11 mouse cellular contexts compared by ENCODE assay signal in genomic region chr1:193336122-193337017, GRCm38 (mm10). TPM values are rescaled to one million over a fixed set of nuclear protein-coding genes. Genes with fewer than 3 reads are reported as not detected.
A peak's percentile ranks its signal among the peaks of the same experiment; 100 is the strongest.
DNase-seq lines count a peak whose midpoint lies in the region; ATAC-seq and TF ChIP-seq lines count a peak whose summit lies in the region.
"Had no signal": no experiment of that assay in that cellular context is flagged by ENCODE, and none has a peak within 500 bp of the region (broad histone marks: within the 10 kb centered on the region; RNA-seq: fewer than 3 reads in every experiment).

No protein-coding gene starts in this region.

- DNase-seq in layer of hippocampus, adult 18-20 months (ENCODE audit: low spot score in 2 of 2): peak; percentile 55 to 59
- DNase-seq in layer of hippocampus, adult 9-10 months (ENCODE audit: low spot score): no peak
- peak; percentile 62 for DNase-seq in cerebellum, adult 9-11 months
- DNase-seq in heart, adult 9 months (ENCODE audit: low spot score in 2 of 2): peak; percentile 68 to 83
- DNase-seq in kidney, postnatal 14 days: no peak
- no peak for DNase-seq in thymus, postnatal 0 days (ENCODE audit: low spot score)
- DNase-seq in left cerebral cortex, adult 2 months (ENCODE audit: extremely low spot score in 1 of 2, low spot score in 2 of 2): no peak
- DNase-seq: lung, adult 2 months had no signal

- intact Hi-C loops in left cerebral cortex, adult 2 months (cut with DNase I): no loop called here

- no peak overlapping the region for H3K4me3 ChIP-seq in left cerebral cortex, adult 2 months
- H3K4me3 ChIP-seq: hindbrain, embryonic 12.5 days; myocyte had no signal

- TF ChIP-seq CTCF in left cerebral cortex, adult 2 months (IDR thresholded peaks at IDR 0.05): no peak

- H3K27ac ChIP-seq in left cerebral cortex, adult 2 months: no peak overlapping the region
- H3K27ac ChIP-seq: hindbrain, embryonic 12.5 days had no signal

- ATAC-seq in megakaryocyte, adult 5-6 weeks (ENCODE audit: poor library complexity, severe bottlenecking): peak; percentile 67

RNA-seq across cellular contexts. Expression of gene Camk1g, which starts 33.7 kb away (rescaled TPM):
- 10 to 100 TPM; 23.5 to 26.6 TPM for total RNA-seq in layer of hippocampus, adult 18-20 months (2021)
- not detected in 2 replicates for total RNA-seq in megakaryocyte, adult 5-6 weeks (2015)
- total RNA-seq in megakaryocyte, adult 5-6 weeks (2017): not detected in 2 replicates
- 1.0 and 2.6 TPM in 2 replicates for polyA plus RNA-seq in thymus, postnatal 0 days (2015; fragmentation: Nextera tagmentation; extraction: Ambion mirVana)
- total RNA-seq in left cerebral cortex, adult 2 months (2021): 10 to 100 TPM; 41.7 to 47.6 TPM

Comparison
In these comparisons a context has a peak if more than half of its experiments do, and no peak if none do; other contexts are left out.
1. DNase-seq: peak in layer of hippocampus, adult 18-20 months (2 of 2), cerebellum, adult 9-11 months (single experiment) and heart, adult 9 months (2 of 2); none in layer of hippocampus, adult 9-10 months (single experiment), kidney, postnatal 14 days (single experiment), thymus, postnatal 0 days (single experiment) and left cerebral cortex, adult 2 months (0 of 2).
2. RNA of gene Camk1g, which starts 33.7 kb away (total RNA-seq): 41.7 to 47.6 TPM in left cerebral cortex, adult 2 months and 23.5 to 26.6 TPM in layer of hippocampus, adult 18-20 months; not detected in megakaryocyte, adult 5-6 weeks; every median in the first group is over 10 times any median in the second.